Mouse (Mus musculus): ENCODE results near the gene Sox13.
"Not testable (repeated sequence)": the region's sequence is repeated elsewhere in the genome, so short reads cannot be mapped to it uniquely, and the experiment has no call there.

Gene Sox13

GRCm38 (mm10) chr1:133370352-133370751 is 53.8 kb downstream of the Sox13 start:
- DNase-seq (ENCODE audit: extremely low spot score, low read depth, low spot score) = no peak

GRCm38 (mm10) chr1:133368644-133369043 is 55.5 kb downstream of the Sox13 start:
- no peak for DNase-seq (ENCODE audit: extremely low spot score, low read depth, low spot score)

GRCm38 (mm10) chr1:133367606-133368488 is 56.3 kb downstream of the Sox13 start:
- DNase-seq (ENCODE audit: extremely low spot score, low read depth, low spot score) = no peak

GRCm38 (mm10) chr1:133366951-133367605 is 57.1 kb downstream of the Sox13 start:
- DNase-seq (ENCODE audit: extremely low spot score, low read depth, low spot score) = no peak

GRCm38 (mm10) chr1:133364890-133365289 is 59.3 kb downstream of the Sox13 start:
- DNase-seq (ENCODE audit: extremely low spot score, low read depth, low spot score) = no peak

GRCm38 (mm10) chr1:133364022-133364630 is 60.1 kb downstream of the Sox13 start:
- no peak for DNase-seq (ENCODE audit: extremely low spot score, low read depth, low spot score)

GRCm38 (mm10) chr1:133363276-133364021 is 60.7 kb downstream of the Sox13 start, which contains the start of gene Etnk2:
Gene Etnk2, plus strand, starts transcription at chr1:133363572.
- DNase-seq (ENCODE audit: extremely low spot score, low read depth, low spot score) = peak; percentile 35

GRCm38 (mm10) chr1:133362103-133362502 is 62.1 kb downstream of the Sox13 start:
- DNase-seq (ENCODE audit: extremely low spot score, low read depth, low spot score) = no peak

GRCm38 (mm10) chr1:133361006-133361405 is 63.2 kb downstream of the Sox13 start:
- DNase-seq (ENCODE audit: extremely low spot score, low read depth, low spot score) = no peak

- no peak for DNase-seq (ENCODE audit: extremely low spot score, low read depth, low spot score)
Measured at GRCm38 (mm10) chr1:133356330-133356729, 67.8 kb downstream of the Sox13 start.

GRCm38 (mm10) chr1:133355912-133356311 is 68.3 kb downstream of the Sox13 start:
- no peak for DNase-seq (ENCODE audit: extremely low spot score, low read depth, low spot score)

GRCm38 (mm10) chr1:133355469-133355868 is 68.7 kb downstream of the Sox13 start:
- no peak for DNase-seq (ENCODE audit: extremely low spot score, low read depth, low spot score)

GRCm38 (mm10) chr1:133353371-133353809 is 70.8 kb downstream of the Sox13 start:
- peak; percentile 44 for DNase-seq (ENCODE audit: extremely low spot score, low read depth, low spot score)

- DNase-seq (ENCODE audit: extremely low spot score, low read depth, low spot score) = no peak
Measured at GRCm38 (mm10) chr1:133351762-133352161, 72.4 kb downstream of the Sox13 start.

GRCm38 (mm10) chr1:133350210-133350609 is 74.0 kb downstream of the Sox13 start, which contains the start of gene Ren1:
Gene Ren1, plus strand, starts transcription at chr1:133350510.
- no peak for DNase-seq (ENCODE audit: extremely low spot score, low read depth, low spot score)

- DNase-seq (ENCODE audit: extremely low spot score, low read depth, low spot score) = no peak
Measured at GRCm38 (mm10) chr1:133347693-133348520, 76.3 kb downstream of the Sox13 start.

- DNase-seq (ENCODE audit: extremely low spot score, low read depth, low spot score) = no peak
Measured at GRCm38 (mm10) chr1:133347226-133347625, 77.0 kb downstream of the Sox13 start.

GRCm38 (mm10) chr1:133346531-133346930 is 77.6 kb downstream of the Sox13 start:
- no peak for DNase-seq (ENCODE audit: extremely low spot score, low read depth, low spot score)

- DNase-seq (ENCODE audit: extremely low spot score, low read depth, low spot score) = no peak
Measured at GRCm38 (mm10) chr1:133344357-133344756, 79.8 kb downstream of the Sox13 start.

GRCm38 (mm10) chr1:133340403-133340802 is 83.8 kb downstream of the Sox13 start:
- DNase-seq (ENCODE audit: extremely low spot score, low read depth, low spot score) = not testable (repeated sequence)
